In the genomic region with DNA sequence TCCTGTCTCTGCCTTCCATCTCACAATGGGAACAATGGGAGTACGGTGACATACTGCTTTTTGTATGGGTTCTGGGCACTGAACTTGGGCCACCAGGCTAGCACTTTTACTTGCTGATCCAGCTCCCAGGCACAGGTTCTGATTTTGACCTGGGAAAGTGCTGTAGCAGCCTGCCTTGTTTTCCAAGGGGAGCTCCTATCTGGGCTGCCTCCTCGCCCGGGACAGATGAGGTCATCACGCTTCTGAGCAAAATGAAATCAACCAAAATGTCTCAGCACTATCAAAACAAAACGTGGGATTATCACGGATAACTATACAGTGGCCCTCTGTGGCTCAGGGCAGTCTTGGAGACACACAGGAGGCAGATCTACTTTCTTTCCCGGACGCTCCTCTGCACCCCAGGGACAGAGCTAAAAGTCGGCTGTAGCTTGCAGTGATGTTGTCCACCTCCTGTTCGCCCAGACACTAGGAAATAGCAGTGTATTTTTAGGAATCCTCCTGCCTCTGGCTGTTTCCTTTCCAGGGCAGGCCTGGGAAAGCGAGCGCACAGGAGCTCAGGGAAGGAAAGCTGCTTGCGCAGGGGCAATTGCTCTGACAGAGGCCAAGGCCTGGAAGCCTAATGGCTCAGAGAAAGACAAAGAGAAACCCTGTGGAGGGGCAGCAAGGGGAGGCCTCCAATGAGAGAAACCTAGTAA, we compare ENCODE assay signal across 11 mouse cellular contexts. TPM values are rescaled to one million over a fixed set of nuclear protein-coding genes. Genes with fewer than 3 reads are reported as not detected.
DNase-seq lines count a peak whose midpoint lies in the region; ATAC-seq and TF ChIP-seq lines count a peak whose summit lies in the region.
"Had no signal": no experiment of that assay in that cellular context is flagged by ENCODE, and none has a peak within 500 bp of the region (broad histone marks: within the 10 kb centered on the region; RNA-seq: fewer than 3 reads in every experiment).

No protein-coding gene starts in this region.

- no peaks in the 10 kb centered on the region for H3K36me3 ChIP-seq in embryonic facial prominence, embryonic 14.5 days (ENCODE audit: control insufficient read depth, insufficient read depth, low read length)
- no peaks in the 10 kb centered on the region for H3K36me3 ChIP-seq in intestine, embryonic 15.5 days
- no peaks in the 10 kb centered on the region for H3K36me3 ChIP-seq in liver, embryonic 11.5 days (ENCODE audit: control insufficient read depth, insufficient read depth, low read length)
- H3K36me3 ChIP-seq: embryonic facial prominence, embryonic 15.5 days had no signal

- no peak overlapping the region for H3K4me2 ChIP-seq in embryonic facial prominence, embryonic 14.5 days (ENCODE audit: low read depth, low read length)
- H3K4me2 ChIP-seq in intestine, embryonic 15.5 days (replicated peaks) = peak overlapping the region; percentile 37
- no peak overlapping the region; the same call in 1 of the 2 replicates for H3K4me2 ChIP-seq in liver, embryonic 11.5 days
- H3K4me2 ChIP-seq: embryonic facial prominence, embryonic 15.5 days had no signal

- ATAC-seq in embryonic facial prominence, embryonic 14.5 days (ENCODE audit: low read depth) = 0 out of 2 replicates have a peak, but pooled peaks have one; percentile 23
- peak; percentile 27 for ATAC-seq in intestine, embryonic 15.5 days
- no peak for ATAC-seq in liver, embryonic 11.5 days (replicated peaks; ENCODE audit: low FRiP score)
- ATAC-seq: CD4-positive, CD25-positive, alpha-beta regulatory T cell, adult 4 months had no signal

- H3K27me3 ChIP-seq in embryonic facial prominence, embryonic 14.5 days (replicated peaks; ENCODE audit: control insufficient read depth, insufficient read depth, low read length) = no peaks in the 10 kb centered on the region
- no peaks in the 10 kb centered on the region for H3K27me3 ChIP-seq in intestine, embryonic 15.5 days (replicated peaks)
- no peaks in the 10 kb centered on the region for H3K27me3 ChIP-seq in liver, embryonic 11.5 days (replicated peaks; ENCODE audit: control insufficient read depth, insufficient read depth, low read length)
- H3K27me3 ChIP-seq: embryonic facial prominence, embryonic 15.5 days had no signal

- peak overlapping the region; percentile 81 for H3K27ac ChIP-seq in gastrocnemius, adult 2 months
- H3K27ac ChIP-seq in embryonic facial prominence, embryonic 14.5 days (replicated peaks; ENCODE audit: low read depth, low read length) = no peak overlapping the region
- H3K27ac ChIP-seq in intestine, embryonic 15.5 days = peak overlapping the region; percentile 85
- H3K27ac ChIP-seq in liver, embryonic 11.5 days (ENCODE audit: low read depth, low read length) = peak overlapping the region; percentile 44; the same call in 1 of the 2 replicates
- H3K27ac ChIP-seq: embryonic facial prominence, embryonic 15.5 days had no signal

- no peak overlapping the region for H3K9ac ChIP-seq in embryonic facial prominence, embryonic 14.5 days (ENCODE audit: low read depth, low read length)
- peak overlapping the region; percentile 5; the same call in 1 of the 2 replicates for H3K9ac ChIP-seq in intestine, embryonic 15.5 days
- no peak overlapping the region for H3K9ac ChIP-seq in liver, embryonic 11.5 days (ENCODE audit: low read depth, low read length)
- H3K9ac ChIP-seq: embryonic facial prominence, embryonic 15.5 days had no signal

- intact Hi-C loops in gastrocnemius, adult 2 months (cut with DNase I) = no loop called here

- TF ChIP-seq CTCF in gastrocnemius, adult 2 months (IDR thresholded peaks at IDR 0.05) = no peak

- WGBS in embryonic facial prominence, embryonic 14.5 days = 35% methylated on average over 13 of the region's 13 CpGs
- 49% methylated on average over 13 of the region's 13 CpGs for WGBS in intestine, embryonic 15.5 days
- WGBS in liver, embryonic 11.5 days = 57% methylated on average over 13 of the region's 13 CpGs

- peak; percentile 28 for DNase-seq in gastrocnemius, adult 2 months
- no peak for DNase-seq in gastrocnemius, postnatal 10 days
- peak; percentile 9 for DNase-seq in embryonic facial prominence, embryonic 14.5 days (ENCODE audit: low spot score)
- DNase-seq in liver, embryonic 11.5 days (ENCODE audit: low spot score) = no peak
- DNase-seq in cerebellum, adult 18-20 months = no peak
- no peak for DNase-seq in cerebellum, postnatal 10 days
- no peak for DNase-seq in right cerebral cortex, adult 18-20 months

- no peaks in the 10 kb centered on the region for H3K9me3 ChIP-seq in embryonic facial prominence, embryonic 14.5 days (ENCODE audit: control insufficient read depth, low read length)
- H3K9me3 ChIP-seq in intestine, embryonic 15.5 days = no peaks in the 10 kb centered on the region
- no peaks in the 10 kb centered on the region for H3K9me3 ChIP-seq in liver, embryonic 11.5 days (ENCODE audit: control insufficient read depth, low read length)
- H3K9me3 ChIP-seq: embryonic facial prominence, embryonic 15.5 days had no signal

- H3K4me1 ChIP-seq in embryonic facial prominence, embryonic 14.5 days (ENCODE audit: control insufficient read depth, insufficient read depth, low read length) = no peaks in the 10 kb centered on the region
- peaks cover 22% of the 10 kb centered on the region for H3K4me1 ChIP-seq in intestine, embryonic 15.5 days (replicated peaks)
- H3K4me1 ChIP-seq in liver, embryonic 11.5 days (replicated peaks; ENCODE audit: control insufficient read depth, insufficient read depth, low read length) = peaks cover 8% of the 10 kb centered on the region

- peak overlapping the region; percentile 29 for H3K4me3 ChIP-seq in gastrocnemius, adult 2 months
- no peak overlapping the region for H3K4me3 ChIP-seq in embryonic facial prominence, embryonic 14.5 days (ENCODE audit: low read depth, low read length)
- no peak overlapping the region for H3K4me3 ChIP-seq in intestine, embryonic 15.5 days (replicated peaks)
- H3K4me3 ChIP-seq in liver, embryonic 11.5 days (ENCODE audit: low read depth, low read length) = no peak overlapping the region
- H3K4me3 ChIP-seq: embryonic facial prominence, embryonic 15.5 days had no signal

RNA-seq across cellular contexts. Expression of a gene that starts 27.8 kb away (rescaled TPM):
- 10 to 100 TPM in 1 of 2 experiments, 1 to 10 TPM in 1; 8.9 to 12.4 TPM for total RNA-seq in gastrocnemius, adult 2 months (2021)
- total RNA-seq in gastrocnemius, postnatal 10 days (2021) = 10 to 100 TPM; 10.1 to 15.9 TPM
- 5.4 and 6.6 TPM in 2 replicates for polyA plus RNA-seq in embryonic facial prominence, embryonic 14.5 days (2014; fragmentation: Nextera tagmentation; extraction: Ambion mirVana)
- 9.0 and 11.4 TPM in 2 replicates for polyA plus RNA-seq in intestine, embryonic 15.5 days (2015; fragmentation: Nextera tagmentation; extraction: Ambion mirVana)
- 4.1 and 4.4 TPM in 2 replicates for polyA plus RNA-seq in liver, embryonic 11.5 days (2014; fragmentation: Nextera tagmentation; extraction: Ambion mirVana)
- total RNA-seq: monocyte, adult 5-6 weeks had no signal
- polyA plus RNA-seq: CD4-positive, CD25-positive, alpha-beta regulatory T cell, adult 4 months had no signal

Comparison
In these comparisons a context has a peak if more than half of its experiments do, and no peak if none do; other contexts are left out.
1. DNase-seq: peak in gastrocnemius, adult 2 months (single experiment) and embryonic facial prominence, embryonic 14.5 days (single experiment); none in gastrocnemius, postnatal 10 days (single experiment), liver, embryonic 11.5 days (single experiment), cerebellum, adult 18-20 months (0 of 2), cerebellum, postnatal 10 days (0 of 2) and right cerebral cortex, adult 18-20 months (single experiment).